Mouse (Mus musculus): ENCODE results near the gene Adh5.

Adh5 gene

DNA sequence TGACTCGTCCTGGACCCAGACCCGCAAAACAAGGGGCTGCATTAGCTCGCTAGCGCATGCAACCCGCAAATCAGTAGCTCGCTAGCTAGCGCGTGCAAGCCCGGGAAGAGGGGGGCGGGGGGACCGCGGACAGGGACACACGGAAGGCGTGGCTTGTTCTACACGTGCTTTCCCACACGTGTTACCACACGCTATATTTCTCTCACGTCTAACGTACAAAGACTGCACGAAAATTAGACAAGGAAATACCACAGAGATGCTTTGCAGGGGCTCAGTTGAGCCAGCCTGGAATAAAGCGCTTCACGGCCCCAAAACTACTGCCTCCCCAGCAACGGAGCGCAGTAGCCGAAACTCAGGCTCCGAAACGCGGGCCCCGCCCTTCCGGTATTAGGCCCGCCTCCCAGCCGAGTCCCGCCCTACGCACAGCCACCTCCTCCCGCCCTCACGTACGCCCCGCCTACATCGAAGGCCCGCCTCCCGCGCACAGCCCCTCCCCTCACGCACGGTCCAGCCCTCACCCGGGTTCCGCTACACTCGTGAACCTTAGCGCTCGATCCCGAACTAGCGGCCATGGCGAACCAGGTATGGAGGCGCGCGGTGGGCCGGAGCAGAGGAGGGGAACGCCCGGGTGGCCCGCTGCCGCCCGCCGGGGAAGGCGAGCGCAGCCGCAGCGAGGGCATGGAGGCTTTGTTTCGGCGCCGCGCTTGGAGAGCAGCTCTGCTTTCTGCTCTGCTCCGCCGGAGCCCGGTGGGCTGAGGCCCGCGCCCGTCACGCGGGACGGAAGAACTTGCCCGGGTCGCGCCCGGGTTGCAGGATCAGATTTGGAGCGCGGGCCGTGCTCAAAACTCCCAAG lies at the start of gene Adh5:
Adh5 (plus strand) TSS at position 482 of the 853 bp plus-strand sequence.
- no peaks in the 10 kb centered on the region for H3K9me3 ChIP-seq (ENCODE audit: low read length)
- H3K4me3 ChIP-seq (replicated peaks; ENCODE audit: low read length) = peak within 1 kb of the TSS; percentile 97
- TF ChIP-seq POU5F1 (IDR thresholded peaks at IDR 0.05; ENCODE audit: borderline replicate concordance, low read length) (no peak), NANOG (IDR thresholded peaks at IDR 0.05; ENCODE audit: borderline replicate concordance, low read length) (no peak), CTCF (conservative IDR thresholded peaks at IDR 0.05; ENCODE audit: low read length) (no peak)
- H3K27me3 ChIP-seq (ENCODE audit: insufficient read depth, low read length) = no peaks in the 10 kb centered on the region
- H3K4me1 ChIP-seq (replicated peaks; ENCODE audit: low read depth, low read length) = peaks cover 41% of the 10 kb centered on the region
- peaks cover 38% of the 10 kb centered on the region for H3K36me3 ChIP-seq (ENCODE audit: insufficient read depth, low read length)

DNA sequence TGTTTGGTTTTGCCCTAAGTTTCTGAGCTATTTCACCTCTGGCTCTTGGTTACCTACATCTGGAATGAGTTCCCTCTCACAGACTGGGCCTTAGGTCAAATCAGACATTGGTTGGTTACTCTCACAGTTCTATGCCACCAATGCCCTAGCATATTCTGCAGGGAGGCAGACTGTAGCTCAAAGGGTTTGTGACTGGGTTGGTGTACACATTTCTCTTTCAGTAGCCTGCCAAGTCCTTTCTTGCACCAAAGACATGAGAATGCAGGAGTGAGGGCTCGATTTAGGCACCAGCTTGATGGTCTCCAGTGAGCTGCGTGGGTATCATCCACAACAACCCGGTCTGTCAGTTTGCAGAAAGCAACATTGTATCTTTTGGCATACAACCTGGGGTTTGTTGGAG lies 38.0 kb upstream of the Adh5 start:
- Histone ChIP-seq H3K36me3 (ENCODE audit: insufficient read depth, low read length) (no peaks in the 10 kb centered on the region), H3K4me1 (replicated peaks; ENCODE audit: low read depth, low read length) (no peaks in the 10 kb centered on the region), H3K27me3 (ENCODE audit: insufficient read depth, low read length) (no peaks in the 10 kb centered on the region), H3K9me3 (ENCODE audit: low read length) (no peaks in the 10 kb centered on the region), H3K4me3 (replicated peaks; ENCODE audit: low read length) (no peak overlapping the region)
- TF ChIP-seq CTCF (conservative IDR thresholded peaks at IDR 0.05; ENCODE audit: low read length) (no peak), POU5F1 (IDR thresholded peaks at IDR 0.05; ENCODE audit: borderline replicate concordance, low read length) (no peak), NANOG (IDR thresholded peaks at IDR 0.05; ENCODE audit: borderline replicate concordance, low read length) (no peak)

DNA sequence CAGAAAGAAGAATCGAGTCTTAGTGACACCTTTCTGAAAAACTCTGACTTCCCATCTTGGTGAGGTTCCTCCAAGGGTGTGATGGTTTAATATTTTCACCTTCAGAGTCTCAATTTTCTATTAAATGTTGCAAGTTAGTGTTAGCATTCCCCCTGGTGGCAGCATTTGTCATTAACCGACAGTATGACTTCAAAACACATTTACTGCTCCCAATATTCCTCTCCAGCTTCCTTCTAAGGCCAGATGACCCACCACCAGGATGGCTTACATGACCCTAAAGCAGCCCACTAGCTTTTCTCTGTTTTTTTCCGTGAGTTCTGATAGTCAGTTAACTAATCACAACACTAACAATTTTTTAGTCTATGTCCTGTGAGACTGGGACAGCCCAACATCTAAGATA lies 37.6 kb upstream of the Adh5 start:
- Histone ChIP-seq H3K36me3 (ENCODE audit: insufficient read depth, low read length) (no peaks in the 10 kb centered on the region), H3K9me3 (ENCODE audit: low read length) (no peaks in the 10 kb centered on the region), H3K27me3 (ENCODE audit: insufficient read depth, low read length) (no peaks in the 10 kb centered on the region), H3K4me1 (replicated peaks; ENCODE audit: low read depth, low read length) (no peaks in the 10 kb centered on the region), H3K4me3 (replicated peaks; ENCODE audit: low read length) (no peak overlapping the region)
- peak; percentile 43 for TF ChIP-seq CTCF (conservative IDR thresholded peaks at IDR 0.05; ENCODE audit: low read length)
- TF ChIP-seq NANOG (IDR thresholded peaks at IDR 0.05; ENCODE audit: borderline replicate concordance, low read length) = no peak

- no peaks in the 10 kb centered on the region for H3K9me3 ChIP-seq (ENCODE audit: low read length)
- H3K36me3 ChIP-seq (ENCODE audit: insufficient read depth, low read length) = no peaks in the 10 kb centered on the region
- H3K4me3 ChIP-seq (replicated peaks; ENCODE audit: low read length) = no peak overlapping the region
- no peaks in the 10 kb centered on the region for H3K4me1 ChIP-seq (replicated peaks; ENCODE audit: low read depth, low read length)
- H3K27me3 ChIP-seq (ENCODE audit: insufficient read depth, low read length) = no peaks in the 10 kb centered on the region
- TF ChIP-seq CTCF (conservative IDR thresholded peaks at IDR 0.05; ENCODE audit: low read length) (no peak), NANOG (IDR thresholded peaks at IDR 0.05; ENCODE audit: borderline replicate concordance, low read length) (no peak), POU5F1 (IDR thresholded peaks at IDR 0.05; ENCODE audit: borderline replicate concordance, low read length) (no peak)
Measured at GRCm38 (mm10) chr3:138405840-138406239, 37.1 kb upstream of the Adh5 start.

DNA sequence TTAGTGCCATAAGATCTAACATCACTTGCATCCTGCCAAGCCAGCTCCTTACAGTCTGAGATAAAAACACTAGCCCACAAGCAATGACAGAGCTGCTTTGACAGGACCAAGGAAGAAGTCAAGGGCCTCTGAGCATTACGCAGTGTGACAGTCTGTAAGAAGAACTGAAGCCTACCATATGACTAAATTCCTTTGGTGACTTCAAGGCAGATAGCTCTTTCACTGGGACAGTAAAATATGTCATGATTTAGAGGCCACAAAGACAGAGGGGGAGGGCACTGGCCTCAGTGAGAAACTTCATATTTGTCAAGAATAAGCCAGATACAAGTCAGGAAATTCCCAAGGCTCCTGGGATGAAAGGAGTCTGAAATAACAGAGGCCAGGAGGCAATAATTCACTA lies 35.0 kb upstream of the Adh5 start:
- H3K4me3 ChIP-seq (replicated peaks; ENCODE audit: low read length) = no peak overlapping the region
- no peaks in the 10 kb centered on the region for H3K4me1 ChIP-seq (replicated peaks; ENCODE audit: low read depth, low read length)
- TF ChIP-seq NANOG (IDR thresholded peaks at IDR 0.05; ENCODE audit: borderline replicate concordance, low read length) = no peak
- no peak for TF ChIP-seq CTCF (conservative IDR thresholded peaks at IDR 0.05; ENCODE audit: low read length)
- TF ChIP-seq POU5F1 (IDR thresholded peaks at IDR 0.05; ENCODE audit: borderline replicate concordance, low read length) = no peak
- H3K36me3 ChIP-seq (ENCODE audit: insufficient read depth, low read length) = no peaks in the 10 kb centered on the region
- no peaks in the 10 kb centered on the region for H3K27me3 ChIP-seq (ENCODE audit: insufficient read depth, low read length)
- H3K9me3 ChIP-seq (ENCODE audit: low read length) = no peaks in the 10 kb centered on the region

- TF ChIP-seq CTCF (conservative IDR thresholded peaks at IDR 0.05; ENCODE audit: low read length) (no peak), NANOG (IDR thresholded peaks at IDR 0.05; ENCODE audit: borderline replicate concordance, low read length) (no peak), POU5F1 (IDR thresholded peaks at IDR 0.05; ENCODE audit: borderline replicate concordance, low read length) (no peak)
- Histone ChIP-seq H3K4me3 (replicated peaks; ENCODE audit: low read length) (no peak overlapping the region), H3K4me1 (replicated peaks; ENCODE audit: low read depth, low read length) (no peaks in the 10 kb centered on the region), H3K36me3 (ENCODE audit: insufficient read depth, low read length) (no peaks in the 10 kb centered on the region), H3K27me3 (ENCODE audit: insufficient read depth, low read length) (no peaks in the 10 kb centered on the region), H3K9me3 (ENCODE audit: low read length) (no peaks in the 10 kb centered on the region)
Measured at GRCm38 (mm10) chr3:138409585-138409984, 33.3 kb upstream of the Adh5 start.

GRCm38 (mm10) chr3:138410211-138410610 lies 32.7 kb upstream of the Adh5 start:
- Histone ChIP-seq H3K4me1 (replicated peaks; ENCODE audit: low read depth, low read length) (no peaks in the 10 kb centered on the region), H3K4me3 (replicated peaks; ENCODE audit: low read length) (no peak overlapping the region), H3K36me3 (ENCODE audit: insufficient read depth, low read length) (no peaks in the 10 kb centered on the region), H3K27me3 (ENCODE audit: insufficient read depth, low read length) (no peaks in the 10 kb centered on the region), H3K9me3 (ENCODE audit: low read length) (no peaks in the 10 kb centered on the region)
- TF ChIP-seq CTCF (conservative IDR thresholded peaks at IDR 0.05; ENCODE audit: low read length) = no peak
- no peak for TF ChIP-seq NANOG (IDR thresholded peaks at IDR 0.05; ENCODE audit: borderline replicate concordance, low read length)
- TF ChIP-seq POU5F1 (IDR thresholded peaks at IDR 0.05; ENCODE audit: borderline replicate concordance, low read length) = no peak

- Histone ChIP-seq H3K4me3 (replicated peaks; ENCODE audit: low read length) (no peak within 1 kb of the TSS), H3K9me3 (ENCODE audit: low read length) (no peaks in the 10 kb centered on the region), H3K27me3 (ENCODE audit: insufficient read depth, low read length) (no peaks in the 10 kb centered on the region), H3K36me3 (ENCODE audit: insufficient read depth, low read length) (no peaks in the 10 kb centered on the region), H3K4me1 (replicated peaks; ENCODE audit: low read depth, low read length) (no peaks in the 10 kb centered on the region)
- TF ChIP-seq NANOG (IDR thresholded peaks at IDR 0.05; ENCODE audit: borderline replicate concordance, low read length) (no peak), CTCF (conservative IDR thresholded peaks at IDR 0.05; ENCODE audit: low read length) (no peak), POU5F1 (IDR thresholded peaks at IDR 0.05; ENCODE audit: borderline replicate concordance, low read length) (no peak)
Measured at GRCm38 (mm10) chr3:138415121-138415690, 27.7 kb upstream of the Adh5 start, which contains the start of gene Adh4. Gene Adh4, plus strand, starts transcription at chr3:138415466.

Data from E14TG2a.4 (cell line).